Mouse (Mus musculus) CD4-positive, CD25-positive, alpha-beta regulatory T cell, adult 4 months (primary cell): Measurements from ENCODE around the gene Gnaz. TPM values are rescaled to one million over a fixed set of nuclear protein-coding genes. Genes with fewer than 3 reads are reported as not detected.

ENCODE experiments used
- ATAC-seq: one replicate; pipeline ENCODE4 v1.8.0; 2017
- polyA plus RNA-seq, 2 experiments: library from polyadenylated mRNA; unstranded; fragments of 100-300 nt; shearing (Covaris generic); gene quantifications; one replicate each; pipeline ENCODE4 v1.2.1; 2017

The Gnaz gene
- polyA plus RNA-seq, 2 experiments from 2014 or later, result not detected

DNA sequence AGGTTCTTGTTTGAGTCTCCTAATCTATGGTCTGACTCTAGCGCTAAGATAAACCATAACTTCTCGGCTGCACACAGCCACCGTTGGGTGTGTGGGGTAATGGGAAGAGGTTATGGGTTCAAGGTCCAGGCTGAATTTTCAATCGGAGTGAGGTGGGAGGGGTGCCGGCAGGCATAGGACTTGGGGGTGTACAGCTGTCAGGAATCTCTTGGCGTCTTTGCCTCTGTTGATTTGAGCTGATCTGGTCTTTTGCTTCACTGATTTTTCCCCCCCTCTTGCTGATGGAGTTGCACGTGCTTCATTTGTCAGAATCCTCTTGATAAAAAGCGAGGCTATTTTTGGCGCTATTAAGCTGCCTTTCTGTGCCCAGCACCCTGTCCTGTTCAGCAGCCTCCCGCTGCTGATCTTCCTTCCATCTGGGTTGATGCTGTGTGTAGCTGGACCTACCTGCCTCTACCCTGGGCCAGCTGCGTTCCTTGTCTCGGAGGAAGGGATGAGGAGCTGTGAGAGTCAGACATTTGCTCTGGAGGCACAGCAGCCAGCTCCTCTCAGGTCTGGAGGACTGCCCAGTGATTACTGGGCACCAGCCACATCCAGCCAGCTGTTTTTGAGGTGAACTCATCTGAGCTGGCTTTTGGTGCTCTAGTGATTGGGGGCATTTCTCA is 96.5 kb downstream of the Gnaz start:
- no peak for ATAC-seq

DNA sequence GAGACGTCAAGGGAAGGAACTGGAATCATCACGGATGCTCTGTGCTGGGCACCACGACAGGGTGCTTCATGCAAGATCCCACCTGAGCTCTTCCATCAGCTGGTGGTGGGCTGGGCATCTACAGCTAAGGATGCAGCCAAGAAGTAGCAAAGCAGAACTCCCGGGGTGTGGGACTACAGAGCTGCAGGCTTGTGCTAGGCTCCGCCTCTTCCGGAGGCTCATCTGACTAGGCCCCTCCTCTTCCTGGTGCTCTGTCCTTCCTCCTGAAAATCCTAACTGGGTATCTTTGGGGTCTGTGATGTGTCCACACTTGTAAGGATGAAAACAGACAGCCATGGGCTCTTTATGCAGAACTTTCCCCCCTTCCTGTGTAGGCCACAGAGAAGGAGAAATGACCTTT is 98.7 kb downstream of the Gnaz start:
- no peak for ATAC-seq

Other genes with a start within 250 kb of the Gnaz start
- not detected for gene Rsph14, start 65.4 kb downstream of the Gnaz start, polyA plus RNA-seq
- 1 to 10 TPM in 1 of 2 experiments, under 1 TPM in 1; 0.54 to 1.8 TPM for gene Rab36, start 69.9 kb downstream of the Gnaz start, polyA plus RNA-seq
- 1 to 10 TPM; 4.4 to 7.0 TPM for gene Bcr, start 93.4 kb downstream of the Gnaz start, polyA plus RNA-seq
- gene Specc1l, start 244.9 kb downstream of the Gnaz start, polyA plus RNA-seq, result 10 to 100 TPM; 12.0 to 19.5 TPM